ENCODE assay signal across 9 mouse cellular contexts in genomic region chrX:152151709-152152108, GRCm38 (mm10). TPM values are rescaled to one million over a fixed set of nuclear protein-coding genes. Genes with fewer than 3 reads are reported as not detected.
A peak's percentile ranks its signal among the peaks of the same experiment; 100 is the strongest.
DNase-seq lines count a peak whose midpoint lies in the region; TF ChIP-seq lines count a peak whose summit lies in the region.
"Had no signal": no experiment of that assay in that cellular context is flagged by ENCODE, and none has a peak within 500 bp of the region (broad histone marks: within the 10 kb centered on the region; RNA-seq: fewer than 3 reads in every experiment).

No protein-coding gene starts in this region.

- intact Hi-C loops in heart, postnatal 36 days (cut with DNase I) = loop anchor here (5.0 to 10.0 kb wide), 2 partner anchors 209 to 1637 kb away; no protein-coding TSS in a partner anchor

- WGBS in lung, adult 2 months = 16% methylated on average over 6 of the region's 6 CpGs

- no peak overlapping the region for H3K4me3 ChIP-seq in lung, adult 2 months (replicated peaks; ENCODE audit: extremely low read depth, low read depth, low read length)
- H3K4me3 ChIP-seq: lung, embryonic 15.5 days had no signal

- DNase-seq in adrenal gland, adult (ENCODE audit: inconsistent age in 2 of 2, low spot score in 1 of 2) = peak; percentile 31 to 84
- DNase-seq in adrenal gland, adult 8-10 months = no peak
- DNase-seq in right cerebral cortex, postnatal 14 days = peak; percentile 48
- no peak for DNase-seq in right cerebral cortex, postnatal 36 days (ENCODE audit: low spot score in 2 of 2)
- DNase-seq in cerebellum, postnatal 36 days = peak; percentile 56 to 70
- peak; percentile 54 to 60 for DNase-seq in heart, postnatal 36 days
- peak; percentile 36 for DNase-seq in lung, adult 2 months
- DNase-seq in retina, postnatal 1 day = peak; percentile 67

- peak; percentile 43 for TF ChIP-seq CTCF in lung, adult 2 months (IDR thresholded peaks at IDR 0.05; ENCODE audit: insufficient read depth, low read length)

- no peak for TF ChIP-seq POLR2A in lung, adult 2 months (IDR thresholded peaks at IDR 0.05; ENCODE audit: borderline replicate concordance, extremely low read depth, low read depth, low read length)

- peaks cover 13% of the 10 kb centered on the region for H3K4me1 ChIP-seq in lung, adult 2 months (ENCODE audit: control insufficient read depth, insufficient read depth, low read length)
- H3K4me1 ChIP-seq: lung, embryonic 15.5 days had no signal

RNA-seq across cellular contexts. Expression of gene Iqsec2, which starts 7.6 kb away (rescaled TPM):
- 10 to 100 TPM; 31.6 to 64.3 (median 46.3) TPM for total RNA-seq in adrenal gland, adult 8-10 months (2022)
- total RNA-seq in heart, postnatal 36 days (2021) = 10 to 100 TPM; 73.3 to 85.1 TPM
- 19.7 and 27.4 TPM in 2 replicates for polyA plus RNA-seq in lung, adult 2 months (2012; rRNA removed)

Comparison
In these comparisons a context has a peak if more than half of its experiments do, and no peak if none do; other contexts are left out.
1. DNase-seq: peak in adrenal gland, adult (2 of 2), right cerebral cortex, postnatal 14 days (single experiment), cerebellum, postnatal 36 days (2 of 2), heart, postnatal 36 days (2 of 2), lung, adult 2 months (single experiment) and retina, postnatal 1 day (single experiment); none in adrenal gland, adult 8-10 months (single experiment) and right cerebral cortex, postnatal 36 days (0 of 2).